Mouse (Mus musculus): ENCODE measurements at regions not wholly inside any gene's neighbourhood (a gene's known extent, or its start where the extent isn't known, plus 50 kb on each side); places are given as distances from the start of the nearest gene placed in this dataset.

GRCm38 (mm10) chr8:8831306-8831705, 141.0 kb upstream of the Arglu1 start:
- DNase-seq (ENCODE audit: low spot score), result no peak

DNA sequence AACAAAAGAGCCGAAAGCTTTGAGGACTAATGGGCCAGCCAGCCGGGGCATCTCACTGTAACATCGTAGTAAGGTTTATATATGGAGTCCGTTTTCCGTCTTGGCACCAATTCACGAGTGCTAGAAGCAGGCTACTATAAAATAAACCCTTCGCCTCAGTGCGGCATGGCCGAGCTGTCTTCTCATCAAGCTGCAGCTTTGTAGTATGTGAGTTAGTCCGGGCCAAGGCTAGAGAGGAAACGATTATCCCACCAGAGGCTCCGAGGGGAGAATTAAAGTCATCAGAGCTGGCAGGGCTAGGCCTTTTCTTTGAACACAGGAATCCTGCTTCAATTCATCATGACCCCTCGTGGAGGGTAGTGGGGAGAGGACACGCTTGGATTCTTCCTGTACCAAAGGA, 138.9 kb upstream of the Arglu1 start:
- DNase-seq (ENCODE audit: low spot score), result no peak

DNA sequence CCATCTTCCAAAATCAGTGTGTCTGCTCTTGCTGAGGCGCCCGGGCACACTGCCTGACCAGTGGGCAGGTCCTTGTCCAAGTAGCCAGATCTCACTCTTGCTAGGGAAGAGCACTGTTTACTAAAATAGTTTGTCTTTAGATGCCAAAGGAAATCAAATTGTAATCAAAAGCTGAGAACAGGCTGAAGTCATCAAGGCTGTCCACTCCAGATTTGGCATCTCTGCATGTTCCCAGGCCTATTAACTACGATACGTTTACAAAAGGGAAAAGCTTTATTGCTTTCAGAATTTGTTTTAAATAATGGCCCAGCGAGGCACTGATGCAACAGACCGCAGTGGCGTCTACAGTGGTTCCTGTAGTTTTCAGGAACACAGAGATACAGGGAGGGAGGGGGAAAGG, 137.2 kb upstream of the Arglu1 start:
- DNase-seq (ENCODE audit: low spot score), result no peak

DNA sequence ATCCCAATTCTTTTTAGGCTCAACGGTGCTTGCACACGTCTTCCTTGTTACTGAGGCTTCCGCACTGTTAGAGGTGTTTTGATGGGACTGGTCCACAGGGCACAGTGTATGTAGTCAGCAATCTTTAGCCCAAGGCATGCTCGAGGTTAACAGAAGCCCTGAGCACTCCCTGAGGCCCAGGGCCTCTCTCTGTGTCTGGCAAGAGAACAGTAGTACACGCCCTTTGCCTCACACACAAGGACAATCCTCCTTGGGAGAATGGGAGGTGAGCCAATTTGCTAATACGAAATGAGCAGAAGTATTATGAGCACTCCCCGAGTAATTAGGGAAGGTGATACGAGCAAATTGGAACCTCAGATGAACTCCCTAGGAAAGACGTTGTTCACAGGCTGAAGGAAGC, 136.5 kb upstream of the Arglu1 start:
- no peak for DNase-seq (ENCODE audit: low spot score)

GRCm38 (mm10) chr8:8824886-8825285, 134.6 kb upstream of the Arglu1 start:
- no peak for DNase-seq (ENCODE audit: low spot score)

- no peak for DNase-seq (ENCODE audit: low spot score)
Measured at GRCm38 (mm10) chr8:8821119-8821518, 130.8 kb upstream of the Arglu1 start.

DNA sequence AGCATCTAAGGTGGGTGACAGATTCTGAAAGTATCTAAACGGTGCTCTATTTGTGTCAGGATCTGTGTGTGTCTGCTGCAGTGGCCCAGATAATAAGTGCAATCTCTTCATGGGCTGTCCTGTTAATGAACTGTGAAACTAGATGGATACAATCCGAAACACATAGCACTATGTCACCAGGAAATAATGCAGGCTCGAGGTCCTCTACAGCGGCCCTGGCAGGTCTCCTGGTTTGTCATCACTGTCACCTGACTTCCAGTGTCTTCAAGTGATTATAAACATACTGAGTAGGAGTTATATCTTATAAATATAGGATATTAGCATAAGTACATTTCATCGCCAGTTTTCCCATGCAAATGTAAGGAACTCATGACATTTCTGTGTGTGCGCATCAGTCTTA, 130.3 kb upstream of the Arglu1 start:
- no peak for DNase-seq (ENCODE audit: low spot score)

GRCm38 (mm10) chr8:8819233-8819931, 129.1 kb upstream of the Arglu1 start:
- DNase-seq (ENCODE audit: low spot score), result no peak

GRCm38 (mm10) chr8:8812807-8813167, 122.5 kb upstream of the Arglu1 start:
- DNase-seq (ENCODE audit: low spot score), result no peak

- no peak for DNase-seq (ENCODE audit: low spot score)
Measured at GRCm38 (mm10) chr8:8812051-8812806, 121.9 kb upstream of the Arglu1 start.

GRCm38 (mm10) chr8:8810928-8811327, 120.6 kb upstream of the Arglu1 start:
- DNase-seq (ENCODE audit: low spot score), result no peak

- DNase-seq (ENCODE audit: low spot score), result no peak
Measured at GRCm38 (mm10) chr8:8809835-8810439, 119.6 kb upstream of the Arglu1 start.

DNA sequence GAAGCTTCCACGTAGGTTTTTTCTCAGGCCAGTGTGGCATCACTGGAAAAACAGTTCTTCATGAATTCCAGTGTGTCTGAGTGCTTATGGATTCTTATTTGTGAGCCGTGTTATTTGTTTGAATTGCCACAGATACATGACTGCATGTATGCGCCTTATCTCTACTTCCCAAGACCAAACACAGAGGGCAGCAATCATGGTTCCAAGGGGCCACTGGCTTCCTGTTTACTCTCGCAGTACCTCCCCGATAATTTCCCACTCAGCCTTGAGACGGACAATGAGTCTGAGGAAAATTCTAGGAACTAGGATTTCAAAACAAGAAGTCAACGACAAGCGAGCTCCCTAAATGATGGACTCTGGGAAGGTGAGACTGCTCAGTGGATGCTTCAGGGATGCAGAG, 119.0 kb upstream of the Arglu1 start:
- DNase-seq (ENCODE audit: low spot score), result no peak

GRCm38 (mm10) chr8:8802761-8803340, 112.5 kb upstream of the Arglu1 start:
- no peak for DNase-seq (ENCODE audit: low spot score)

- no peak for DNase-seq (ENCODE audit: low spot score)
Measured at GRCm38 (mm10) chr8:8802317-8802716, 112.0 kb upstream of the Arglu1 start.

DNA sequence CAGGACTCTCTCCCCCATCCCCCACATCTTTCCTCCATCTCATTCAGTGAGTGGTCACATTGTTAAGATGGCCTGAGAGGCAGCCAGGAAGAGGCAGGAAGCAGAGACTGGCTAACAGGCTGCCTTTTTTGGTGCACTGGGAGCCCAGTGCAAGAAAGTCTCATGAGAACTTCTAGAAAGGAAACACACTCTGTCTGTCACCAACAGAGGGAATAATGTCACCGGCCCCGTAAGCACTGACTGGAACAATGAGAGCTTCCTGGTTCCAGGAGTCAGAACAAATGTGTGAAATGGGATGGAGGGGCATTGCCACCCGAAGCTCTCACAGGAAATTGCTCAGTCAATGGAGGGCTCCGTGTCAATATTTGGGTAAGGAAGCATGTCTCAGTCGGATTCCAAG, 111.3 kb upstream of the Arglu1 start:
- DNase-seq (ENCODE audit: low spot score), result no peak

GRCm38 (mm10) chr8:8797521-8797920, 107.2 kb upstream of the Arglu1 start:
- no peak for DNase-seq (ENCODE audit: low spot score)

DNA sequence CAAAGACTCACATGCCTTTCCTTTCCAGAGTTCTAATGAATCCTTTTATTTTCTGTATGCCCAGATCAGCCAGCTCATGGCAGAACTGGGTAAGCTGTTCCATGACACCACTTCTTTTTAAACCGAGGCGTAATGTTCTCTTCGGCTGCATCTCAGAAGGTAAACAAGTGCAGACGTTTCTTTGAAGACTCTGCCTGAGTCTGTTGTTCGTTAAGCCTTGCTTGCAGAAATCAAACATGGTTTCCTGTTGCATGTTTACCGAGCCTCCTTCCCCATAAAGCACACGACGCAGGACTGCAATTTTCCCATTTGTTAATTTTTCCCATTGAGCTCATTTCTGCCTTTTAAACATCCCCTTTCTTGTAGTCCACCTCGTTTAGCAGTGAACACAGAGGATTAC, 106.6 kb upstream of the Arglu1 start:
- DNase-seq (ENCODE audit: low spot score), result no peak

DNA sequence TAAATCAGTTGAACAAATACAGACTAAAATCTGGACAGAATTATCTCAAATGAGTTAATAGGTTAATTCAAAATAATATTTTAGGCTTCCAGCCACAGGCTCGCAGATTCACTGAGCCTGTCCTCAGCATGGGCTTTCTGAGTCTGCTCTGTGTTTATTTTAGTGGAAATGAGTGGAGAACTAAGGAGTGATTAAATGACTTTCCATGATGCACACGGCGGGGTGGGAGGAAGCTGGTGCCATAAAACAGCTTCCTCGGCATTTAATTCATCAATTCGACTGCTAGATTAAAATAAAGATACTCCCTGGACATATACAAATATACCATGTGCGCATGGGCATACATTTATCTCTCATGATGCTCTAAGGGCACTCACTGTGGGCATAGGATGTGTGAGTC, 104.4 kb upstream of the Arglu1 start:
- no peak for DNase-seq (ENCODE audit: low spot score)

DNA sequence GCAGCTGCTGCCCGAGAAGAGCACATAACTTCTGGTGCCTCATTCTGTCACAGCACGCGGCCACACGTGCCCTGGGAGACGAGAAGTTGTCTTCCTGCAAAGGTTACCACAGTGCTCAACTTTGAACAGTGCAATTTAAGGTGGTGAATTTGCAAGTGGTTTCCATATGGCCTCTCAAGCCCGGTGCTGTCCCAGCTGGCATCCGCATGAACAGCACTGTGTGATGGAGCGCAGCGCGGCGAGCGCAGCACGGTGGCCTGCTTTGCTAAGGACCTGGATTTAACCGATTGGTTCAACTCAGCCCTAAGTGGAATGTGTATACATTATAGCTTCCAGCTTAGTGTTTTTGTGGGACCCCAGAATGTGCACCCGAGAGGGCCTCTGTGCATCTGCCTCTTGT, 89.6 kb upstream of the Arglu1 start:
- no peak for DNase-seq (ENCODE audit: low spot score)

DNA sequence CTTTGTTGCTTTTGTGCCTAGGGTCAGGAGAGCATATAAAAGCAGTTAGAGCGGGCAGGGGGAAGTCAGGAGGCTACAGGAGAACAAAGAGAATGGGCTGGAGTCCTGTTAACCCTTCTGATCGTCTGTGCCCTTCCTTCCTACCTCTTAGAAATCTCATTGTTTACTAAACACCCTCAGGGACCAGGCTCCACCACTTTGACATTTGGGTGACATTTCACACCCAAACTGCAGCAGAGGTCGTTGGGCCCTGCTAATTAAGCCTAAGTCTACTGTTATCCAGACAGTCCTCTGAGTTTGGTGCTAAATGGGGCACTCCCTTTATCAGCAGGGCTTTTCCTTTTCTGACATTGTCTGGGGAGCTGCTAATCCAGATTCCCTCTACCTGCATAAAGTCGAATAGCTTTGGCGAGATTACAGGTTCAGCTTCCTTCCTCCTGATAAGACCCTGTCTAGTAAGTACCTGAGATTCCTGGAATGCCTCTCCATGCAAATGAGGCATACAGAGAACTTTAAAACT, 84.2 kb upstream of the Arglu1 start:
- no peak for DNase-seq (ENCODE audit: low spot score)

DNA sequence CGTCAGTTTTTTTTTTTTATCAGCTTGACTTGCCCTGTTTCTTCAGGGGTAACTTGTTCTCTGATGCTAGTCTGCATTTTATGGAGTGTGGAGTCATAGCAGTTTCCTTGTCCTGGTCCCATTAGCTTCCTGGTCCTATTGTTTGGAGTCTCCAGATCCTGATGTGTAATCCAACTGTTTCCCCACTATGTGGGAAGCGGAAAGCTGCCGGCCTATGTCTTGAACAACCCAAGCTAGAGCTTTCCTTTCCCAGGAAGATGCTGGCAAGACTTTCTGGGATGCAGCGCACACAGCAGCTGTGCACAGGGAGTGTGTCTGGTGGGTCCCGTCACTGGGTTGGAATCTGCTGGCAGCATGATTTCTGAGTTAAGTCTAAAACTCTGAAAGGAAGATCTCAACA, 82.1 kb upstream of the Arglu1 start:
- no peak for DNase-seq (ENCODE audit: low spot score)

DNA sequence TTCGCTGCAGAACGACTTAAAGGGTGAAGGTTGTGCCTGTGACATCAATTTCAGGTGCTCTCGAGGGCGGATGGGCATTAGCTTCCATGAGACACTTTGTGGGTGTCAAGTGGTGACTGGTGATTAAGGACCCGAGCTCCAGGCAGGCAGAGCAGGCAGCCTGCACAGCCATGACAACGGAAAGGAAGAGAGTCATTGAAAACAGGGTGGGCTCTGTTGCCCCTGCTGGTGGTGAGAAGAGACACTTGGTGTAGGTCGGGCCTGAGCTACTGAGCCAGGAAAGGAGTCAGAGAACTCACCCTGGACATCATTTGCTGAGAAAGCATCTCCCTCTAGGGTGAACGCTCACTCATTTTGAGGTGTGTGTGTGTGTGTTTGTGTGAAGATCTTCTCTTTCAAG, 80.1 kb upstream of the Arglu1 start:
- DNase-seq (ENCODE audit: low spot score), result no peak
